Mouse (Mus musculus) liver, embryonic 14.5 days (tissue): Measurements from ENCODE around the gene Ddx20. TPM values are rescaled to one million over a fixed set of nuclear protein-coding genes. Genes with fewer than 3 reads are reported as not detected.
"Not testable (repeated sequence)": the region's sequence is repeated elsewhere in the genome, so short reads cannot be mapped to it uniquely, and the experiment has no call there.

Source experiments
- ATAC-seq: fragments of 200-750 bp; cut with Nextera tagmentation; 2 replicates; pipeline ENCODE4 v1.8.0; 2017; ENCODE audit warnings: moderate number of reproducible peaks, mild to moderate bottlenecking, moderate library complexity; ENCODE audit not compliant: insufficient read depth
- DNase-seq, 3 experiments: peaks; one replicate each; pipeline ENCODE4 v3.0.0-alpha.2; 2012 to 2013; ENCODE audit warnings: low read depth in 3 of 3, low spot score in 3 of 3
- H3K27ac ChIP-seq: fragments of 300-500 bp; sonication (generic); 2 replicates; pipeline ENCODE4 v1.5.1; 2014; ENCODE audit warnings: moderate library complexity, mild to moderate bottlenecking, control low read depth, inconsistent platforms
- H3K27me3 ChIP-seq: fragments of 300-500 bp; sonication (generic); 2 replicates; pipeline ENCODE4 v1.6.1; 2014; ENCODE audit warnings: mild to moderate bottlenecking, low read length, moderate library complexity; ENCODE audit not compliant: control insufficient read depth, insufficient read depth
- H3K36me3 ChIP-seq: fragments of 300-500 bp; sonication (generic); replicated peaks from 2 replicates; pipeline ENCODE4 v1.6.1; 2014; ENCODE audit warnings: low read depth; ENCODE audit not compliant: control insufficient read depth, insufficient read depth
- H3K4me1 ChIP-seq, 2 experiments: fragments of 200-500 bp in 1 of 2; fragments of 300-500 bp in 1 of 2; sonication (generic) in 1 of 2; replicated peaks; 2 replicates each; pipeline ENCODE4 v1.6.1; 2012 to 2014; ENCODE audit warnings: antibody characterized with exemption in 1 of 2, inconsistent platforms in 1 of 2, low read length in 1 of 2; ENCODE audit not compliant: control insufficient read depth in 2 of 2, insufficient read depth in 2 of 2
- H3K4me2 ChIP-seq: fragments of 300-500 bp; sonication (generic); 2 replicates; pipeline ENCODE4 v1.6.1; 2014; ENCODE audit warnings: low read depth, mild to moderate bottlenecking, control low read depth, moderate library complexity
- H3K4me3 ChIP-seq, 2 experiments: fragments of 200-500 bp in 1 of 2; fragments of 300-500 bp in 1 of 2; sonication (generic) in 1 of 2; 2 replicates each; pipeline ENCODE4 v1.5.1; 2012 to 2014; ENCODE audit warnings: low read depth in 2 of 2, low read length in 2 of 2, mild to moderate bottlenecking in 2 of 2, control low read depth in 1 of 2, inconsistent platforms in 1 of 2, moderate library complexity in 1 of 2; ENCODE audit not compliant: insufficient read depth in 1 of 2
- H3K9ac ChIP-seq: fragments of 300-500 bp; sonication (generic); replicated peaks from 2 replicates; pipeline ENCODE4 v1.6.1; 2014; ENCODE audit warnings: mild to moderate bottlenecking, control low read depth, moderate library complexity
- H3K9me3 ChIP-seq: fragments of 300-500 bp; sonication (generic); 2 replicates; pipeline ENCODE4 v1.6.1; 2016; ENCODE audit warnings: low read length, mixed read lengths; ENCODE audit not compliant: control insufficient read depth
- CTCF ChIP-seq: IDR thresholded peaks from 2 replicates; pipeline ENCODE4 v1.5.1; 2016; ENCODE audit warnings: antibody characterized with exemption, low read depth, control low read depth
- EP300 ChIP-seq: IDR thresholded peaks from 2 replicates; pipeline ENCODE4 v1.6.1; 2016; ENCODE audit warnings: antibody characterized with exemption, low read depth
- WGBS: fragments of 180-500 bp; shearing (Covaris S2); extraction: QIAGEN DNeasy Blood & Tissue Kit; methylation state at CpG from one replicate; pipeline ENCODE4 v1.1.7; 2014; ENCODE audit not compliant: insufficient replicate concordance; 5-methylcytosine and 5-hydroxymethylcytosine counted together
- polyA plus RNA-seq, 2 experiments: library from polyadenylated mRNA; depleted of rRNA in 1 of 2; stranded (reverse) in 1 of 2; unstranded in 1 of 2; fragments of >200 nt; fragmentation: Nextera tagmentation in 1 of 2; extraction: Ambion mirVana in 1 of 2; gene quantifications; 2 replicates each; pipeline versions ENCODE4 v1.2.1 to v1.2.3; 2012 to 2014

The Ddx20 gene
- polyA plus RNA-seq, 2 experiments: 8.1 to 19.6 TPM

DNA sequence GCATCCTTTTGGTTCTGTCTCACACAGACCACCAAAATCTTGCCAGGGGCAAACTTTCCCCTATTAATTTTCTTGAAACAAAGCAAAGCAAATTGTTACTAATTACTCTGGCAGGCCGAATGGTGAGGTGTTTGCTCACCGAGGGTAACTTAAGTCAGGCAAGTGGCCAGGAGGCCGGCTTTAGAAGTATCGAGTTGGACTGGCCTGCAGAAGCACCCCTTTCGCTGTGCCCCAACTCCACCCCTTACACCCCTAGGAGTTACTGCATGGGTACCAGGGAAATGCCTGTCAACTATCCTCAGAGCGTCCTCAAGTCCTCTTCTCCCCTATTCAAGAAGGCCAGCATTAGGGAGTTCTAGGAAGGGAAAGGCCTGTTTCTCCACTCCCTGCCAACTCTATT lies 16.2 kb upstream of the Ddx20 start:
- H3K4me3 ChIP-seq: no peak overlapping the region
- DNase-seq (no peak), ATAC-seq (no peak)
- peaks cover 44 to 48% of the 10 kb centered on the region in 2 experiments for H3K4me1 ChIP-seq
- no peak overlapping the region for H3K27ac ChIP-seq
- peak overlapping the region; percentile 100 for H3K4me2 ChIP-seq
- peaks cover 18% of the 10 kb centered on the region for H3K27me3 ChIP-seq
- no peak overlapping the region for H3K9ac ChIP-seq
- no peaks in the 10 kb centered on the region for H3K9me3 ChIP-seq
- H3K36me3 ChIP-seq: no peaks in the 10 kb centered on the region
- TF ChIP-seq EP300: no peak
- no peak for TF ChIP-seq CTCF
- WGBS: 58% methylated on average over 6 of the region's 6 CpGs

DNA sequence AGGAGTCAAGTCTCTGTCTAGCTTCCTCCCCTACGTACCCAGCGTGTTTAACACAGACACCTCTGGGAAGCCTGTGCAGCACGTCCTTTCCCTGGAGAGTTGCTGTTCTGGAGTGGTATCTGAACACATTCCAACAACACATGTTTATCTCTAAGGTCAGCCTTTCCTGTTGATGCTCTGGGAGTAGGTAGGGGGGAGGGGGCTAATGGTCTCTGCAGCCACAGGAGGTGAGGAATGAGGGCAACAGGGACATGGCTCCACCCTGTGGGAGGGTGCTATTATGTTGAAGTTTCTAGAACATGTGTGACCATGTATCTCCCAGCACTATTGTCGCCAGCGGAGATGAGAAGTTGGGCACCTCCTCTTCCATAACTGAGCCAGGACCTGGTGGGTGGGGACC lies 14.0 kb upstream of the Ddx20 start:
- Histone ChIP-seq H3K27ac (peak overlapping the region; percentile 32), H3K27me3 (peaks cover 19% of the 10 kb centered on the region), H3K4me1 (peaks cover 55 to 56% of the 10 kb centered on the region in 2 experiments), H3K9ac (peak overlapping the region; percentile 36), H3K36me3 (no peaks in the 10 kb centered on the region), H3K4me2 (peak overlapping the region; percentile 57), H3K9me3 (no peaks in the 10 kb centered on the region), H3K4me3 (peak overlapping the region; percentile 7 to 16; a peak in 2 of 4 replicates)
- ATAC-seq (0 out of 2 replicates have a peak, but pooled peaks have one; percentile 7), DNase-seq (peak in 2 of 3 experiments; percentile 34 to 48)
- no peak; the same call in 1 of the 2 replicates for TF ChIP-seq EP300
- TF ChIP-seq CTCF: no peak
- WGBS: 18% methylated on average over 5 of the region's 5 CpGs

DNA sequence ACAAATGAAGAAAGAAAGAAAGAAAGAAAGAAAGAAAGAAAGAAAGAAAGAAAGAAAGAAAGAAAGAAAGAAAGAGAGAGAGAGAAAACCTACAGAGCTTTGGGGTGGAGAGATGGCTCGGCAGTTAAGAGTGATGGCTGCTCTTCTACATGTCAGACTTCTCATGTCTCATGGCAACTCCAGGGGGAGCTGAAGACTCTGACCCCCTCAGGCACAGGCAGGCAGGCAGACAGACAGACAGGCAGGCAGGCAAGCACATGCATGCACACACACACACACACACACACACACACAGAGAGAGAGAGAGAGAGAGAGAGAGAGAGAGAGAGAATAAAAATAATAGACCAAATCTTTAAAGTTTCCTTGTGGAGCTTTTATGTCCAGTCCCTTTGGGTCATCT lies 13.4 kb upstream of the Ddx20 start:
- H3K9me3 ChIP-seq, H3K36me3 ChIP-seq, ATAC-seq, DNase-seq: not testable (repeated sequence)
- peak overlapping the region; percentile 57 for H3K4me2 ChIP-seq
- peaks cover 18% of the 10 kb centered on the region for H3K27me3 ChIP-seq
- H3K27ac ChIP-seq: peak overlapping the region; percentile 32
- H3K4me1 ChIP-seq: peaks cover 55 to 56% of the 10 kb centered on the region in 2 experiments
- 6% methylated on average over 1 of the region's 1 CpGs for WGBS
- peak overlapping the region in 1 of 2 experiments; percentile 7; a peak in 1 of 4 replicates for H3K4me3 ChIP-seq
- peak; percentile 41 for TF ChIP-seq CTCF
- peak overlapping the region; percentile 36 for H3K9ac ChIP-seq

DNA sequence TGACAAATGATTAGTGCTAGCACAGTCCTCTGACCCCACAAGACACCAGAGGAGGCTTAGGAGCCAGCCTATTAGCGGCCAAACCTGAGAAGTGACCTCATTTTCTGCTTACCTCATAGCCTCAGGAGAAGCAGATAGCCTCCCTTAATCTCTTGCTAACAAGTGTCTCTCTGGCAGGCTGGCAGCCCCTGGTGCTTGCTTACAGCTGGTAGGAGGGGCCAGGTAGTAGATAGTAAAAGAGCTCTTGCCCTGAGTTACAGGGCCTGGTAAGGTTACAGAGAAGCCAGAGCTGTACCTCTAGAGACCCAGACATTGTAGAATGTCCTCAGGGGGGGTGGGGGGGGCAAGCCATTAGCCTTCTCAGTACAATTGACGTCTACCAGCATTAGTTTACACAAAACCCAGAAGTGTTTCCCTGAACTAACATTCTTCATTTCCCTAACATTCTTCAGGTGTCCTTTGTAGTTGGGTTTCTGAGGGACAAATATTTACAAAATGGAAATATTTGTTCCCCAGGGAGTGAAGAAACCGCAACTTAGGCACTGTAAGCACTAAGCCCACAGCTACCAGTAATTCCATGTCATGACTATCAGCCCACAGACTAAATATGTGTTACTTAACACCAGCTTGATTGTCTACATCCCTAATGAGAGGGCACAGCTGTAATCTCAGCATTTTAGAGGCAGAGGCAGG lies 12.0 kb upstream of the Ddx20 start:
- peaks cover 20% of the 10 kb centered on the region for H3K27me3 ChIP-seq
- peak overlapping the region; percentile 42 for H3K4me2 ChIP-seq
- H3K9me3 ChIP-seq: no peaks in the 10 kb centered on the region
- peaks cover 49 to 55% of the 10 kb centered on the region in 2 experiments for H3K4me1 ChIP-seq
- DNase-seq: peak; percentile 73 to 81 (median 80)
- no peak for TF ChIP-seq CTCF
- peak; percentile 80 for TF ChIP-seq EP300
- no peaks in the 10 kb centered on the region for H3K36me3 ChIP-seq
- 40% methylated on average over 3 of the region's 3 CpGs for WGBS
- peak; percentile 88 for ATAC-seq
- H3K9ac ChIP-seq: peak overlapping the region; percentile 35
- peak overlapping the region; percentile 87 for H3K27ac ChIP-seq
- H3K4me3 ChIP-seq: no peak overlapping the region

DNA sequence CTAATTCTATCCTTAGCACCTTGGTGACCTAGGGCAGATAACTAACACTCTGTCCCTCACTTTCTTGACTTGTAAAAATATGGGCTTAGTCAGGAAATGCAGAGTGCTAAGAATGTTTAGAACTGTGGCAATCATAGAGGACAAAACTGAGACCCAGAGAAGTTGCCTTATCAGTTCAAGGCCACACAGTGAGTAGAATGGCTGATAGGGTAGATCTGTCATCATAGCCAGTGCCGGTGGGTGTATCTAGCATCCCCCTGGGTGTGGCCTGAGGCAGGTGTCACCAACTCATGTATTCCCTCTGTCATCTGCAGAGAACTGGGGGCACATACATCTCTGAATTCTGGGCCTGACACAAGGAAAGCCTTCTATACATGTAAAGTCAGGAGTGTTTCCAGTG lies 10.9 kb upstream of the Ddx20 start:
- H3K9ac ChIP-seq: peak overlapping the region; percentile 20; the same call in 1 of the 2 replicates
- H3K36me3 ChIP-seq: no peaks in the 10 kb centered on the region
- TF ChIP-seq CTCF (no peak), EP300 (peak; percentile 68)
- peak; percentile 65 for ATAC-seq
- peaks cover 44 to 45% of the 10 kb centered on the region in 2 experiments for H3K4me1 ChIP-seq
- H3K9me3 ChIP-seq: no peaks in the 10 kb centered on the region
- H3K4me3 ChIP-seq: no peak overlapping the region
- H3K27me3 ChIP-seq: peaks cover 30% of the 10 kb centered on the region
- 13% methylated on average over 1 of the region's 1 CpGs for WGBS
- peak; percentile 45 to 62 (median 50) for DNase-seq
- peak overlapping the region; percentile 42 for H3K4me2 ChIP-seq
- peak overlapping the region; percentile 87 for H3K27ac ChIP-seq
